Mouse (Mus musculus) myocyte (in vitro differentiated cells): ENCODE measurements around the gene Eaf1.

ENCODE experiments used
- CEBPB ChIP-seq: IDR thresholded peaks from 2 replicates; pipeline ENCODE4 v1.6.1; 2011; ENCODE audit warnings: mild to moderate bottlenecking, moderate library complexity; ENCODE audit not compliant: poor library complexity, insufficient read depth, severe bottlenecking
- MAX ChIP-seq: IDR thresholded peaks from one replicate; pipeline ENCODE4 v1.6.1; 2011; ENCODE audit warnings: low read depth, mild to moderate bottlenecking, control low read depth
- MYOD1 ChIP-seq, 3 experiments: IDR thresholded peaks; one replicate each; pipeline ENCODE4 v1.6.1; 2011; ENCODE audit warnings: control low read depth in 2 of 3, low read depth in 2 of 3, mild to moderate bottlenecking in 2 of 3, moderate library complexity in 1 of 3; ENCODE audit not compliant: insufficient read length in 2 of 3, control insufficient read depth in 1 of 3
- MYOG ChIP-seq, 3 experiments: IDR thresholded peaks; one replicate each; pipeline ENCODE4 v1.6.1; 2011; ENCODE audit warnings: control low read depth in 2 of 3, low read depth in 2 of 3, mild to moderate bottlenecking in 2 of 3; ENCODE audit not compliant: insufficient read length in 2 of 3, control insufficient read depth in 1 of 3, insufficient read depth in 1 of 3
- POLR2A ChIP-seq: IDR thresholded peaks from one replicate; pipeline ENCODE4 v1.6.1; 2011; ENCODE audit warnings: low read depth, mild to moderate bottlenecking, control low read depth, moderate library complexity; ENCODE audit not compliant: insufficient read length
- POLR2AphosphoS2 ChIP-seq: IDR thresholded peaks from one replicate; pipeline ENCODE4 v1.6.1; 2011; ENCODE audit warnings: low read depth, control low read depth; ENCODE audit not compliant: insufficient read length
- REST ChIP-seq: IDR thresholded peaks from one replicate; pipeline ENCODE4 v1.6.1; 2011; ENCODE audit warnings: mild to moderate bottlenecking, control low read depth, moderate library complexity; ENCODE audit not compliant: insufficient read depth, insufficient read length
- TCF12 ChIP-seq: IDR thresholded peaks from one replicate; pipeline ENCODE4 v1.6.1; 2011; ENCODE audit warnings: mild to moderate bottlenecking, control low read depth; ENCODE audit not compliant: poor library complexity, insufficient read depth, severe bottlenecking
- TCF3 ChIP-seq: IDR thresholded peaks from one replicate; pipeline ENCODE4 v1.6.1; 2011; ENCODE audit warnings: low read depth, control low read depth; ENCODE audit not compliant: insufficient read length
- USF1 ChIP-seq: IDR thresholded peaks from one replicate; pipeline ENCODE4 v1.6.1; 2011; ENCODE audit warnings: low read depth, mild to moderate bottlenecking, control low read depth, moderate library complexity

- TF ChIP-seq MAX, result no peak
- no peak for TF ChIP-seq TCF12
- no peak for TF ChIP-seq MYOD1 (IDR thresholded peaks at IDR 0.05; ENCODE audit: control insufficient read depth in 1 of 3, insufficient read length in 2 of 3, low read depth in 2 of 3)
- no peak for TF ChIP-seq POLR2A
- TF ChIP-seq USF1, result no peak
- TF ChIP-seq REST, result no peak
- TF ChIP-seq POLR2AphosphoS2, result no peak
- TF ChIP-seq CEBPB, result no peak
- TF ChIP-seq MYOG (IDR thresholded peaks at IDR 0.05; ENCODE audit: control insufficient read depth in 1 of 3, insufficient read depth in 1 of 3, insufficient read length in 2 of 3, low read depth in 2 of 3), result no peak
- TF ChIP-seq TCF3, result no peak
Measured at GRCm38 (mm10) chr14:31473297-31473696, 20.9 kb upstream of the Eaf1 start.
